Mouse (Mus musculus) T-helper 17 cell (primary cell): Measurements from ENCODE around the gene Gm10134.

Experiments
- in situ Hi-C, 2 experiments: fragments of 300-600 bp; cut with MboI, MseI; formaldehyde crosslinking; loops; 1 replicate in 1 of 2; 2 replicates in 1 of 2; pipeline ENCODE4 v1.15.1; 2025; ENCODE audit warnings: high pct_unique_total_duplicates in 2 of 2

The Gm10134 gene

GRCm38 (mm10) chr2:28529856-28530255, 24.0 kb downstream of the Gm10134 start:
- in situ Hi-C loops = no loop called here

GRCm38 (mm10) chr2:28530311-28530710, 24.4 kb downstream of the Gm10134 start:
- in situ Hi-C loops = no loop called here

GRCm38 (mm10) chr2:28532938-28533771, 27.3 kb downstream of the Gm10134 start:
- in situ Hi-C loops = no loop called here

GRCm38 (mm10) chr2:28533901-28534435, 28.1 kb downstream of the Gm10134 start:
- in situ Hi-C loops = no loop called here

- in situ Hi-C loops = no loop called here
These were observed 28.8 kb downstream of the Gm10134 start for GRCm38 (mm10) chr2:28534436-28535262.

- in situ Hi-C loops = no loop called here
These were observed 29.3 kb downstream of the Gm10134 start for GRCm38 (mm10) chr2:28535263-28535540.

GRCm38 (mm10) chr2:28535650-28536049, 29.8 kb downstream of the Gm10134 start:
- in situ Hi-C loops = no loop called here

GRCm38 (mm10) chr2:28536166-28536565, 30.3 kb downstream of the Gm10134 start:
- in situ Hi-C loops = no loop called here

GRCm38 (mm10) chr2:28536766-28537633, 31.1 kb downstream of the Gm10134 start:
- in situ Hi-C loops = no loop called here

- in situ Hi-C loops = no loop called here
These were observed 31.7 kb downstream of the Gm10134 start for GRCm38 (mm10) chr2:28537634-28537920.

- in situ Hi-C loops = no loop called here
These were observed 32.3 kb downstream of the Gm10134 start for GRCm38 (mm10) chr2:28537995-28538816.

- in situ Hi-C loops = no loop called here
These were observed 32.9 kb downstream of the Gm10134 start for GRCm38 (mm10) chr2:28538817-28539128.

- in situ Hi-C loops = no loop called here
These were observed 33.3 kb downstream of the Gm10134 start for GRCm38 (mm10) chr2:28539206-28539605.

GRCm38 (mm10) chr2:28539949-28540348, 34.1 kb downstream of the Gm10134 start:
- in situ Hi-C loops = no loop called here

GRCm38 (mm10) chr2:28540587-28541227, 34.8 kb downstream of the Gm10134 start:
- in situ Hi-C loops = no loop called here

- in situ Hi-C loops = no loop called here
These were observed 38.0 kb downstream of the Gm10134 start for GRCm38 (mm10) chr2:28543894-28544293.

GRCm38 (mm10) chr2:28545976-28546375, 40.1 kb downstream of the Gm10134 start:
- in situ Hi-C loops = loop anchor here (5.0 kb wide), 1 partner anchor 34 kb away; the partner anchor contains the start of gene Ralgds (in 2 of the 2)

- in situ Hi-C loops = loop anchor here (5.0 kb wide), 1 partner anchor 34 kb away; the partner anchor contains the start of gene Ralgds (in 2 of the 2)
These were observed 40.7 kb downstream of the Gm10134 start for GRCm38 (mm10) chr2:28546560-28546959.

- in situ Hi-C loops = loop anchor here (5.0 kb wide), 1 partner anchor 35 kb away; the partner anchor contains the start of gene Ralgds (in 2 of the 2)
These were observed 41.6 kb downstream of the Gm10134 start for GRCm38 (mm10) chr2:28547237-28548172.
